Mouse (Mus musculus) midbrain, embryonic 11.5 days (tissue): ENCODE measurements around the gene Adgrb2. TPM values are rescaled to one million over a fixed set of nuclear protein-coding genes. Genes with fewer than 3 reads are reported as not detected.

Experiments used
- ATAC-seq: fragments of 200-750 bp; cut with Nextera tagmentation; 2 replicates; pipeline ENCODE4 v1.8.0; 2017; ENCODE audit warnings: moderate TSS enrichment, moderate library complexity; ENCODE audit not compliant: low FRiP score
- DNase-seq: peaks from one replicate; pipeline ENCODE4 v3.0.0; 2015; ENCODE audit warnings: low spot score; ENCODE audit errors: missing footprints
- H3K27ac ChIP-seq: fragments of 300-500 bp; sonication (generic); 2 replicates; pipeline ENCODE4 v1.5.1; 2014; ENCODE audit warnings: low read depth, low read length
- H3K27me3 ChIP-seq: fragments of 300-500 bp; sonication (generic); 2 replicates; pipeline ENCODE4 v1.6.1; 2014; ENCODE audit warnings: mild to moderate bottlenecking, low read length, moderate library complexity, mixed read lengths; ENCODE audit not compliant: control insufficient read depth, insufficient read depth
- H3K36me3 ChIP-seq: fragments of 300-500 bp; sonication (generic); 2 replicates; pipeline ENCODE4 v1.6.1; 2014; ENCODE audit warnings: mild to moderate bottlenecking, low read length, moderate library complexity, mixed read lengths; ENCODE audit not compliant: control insufficient read depth, insufficient read depth
- H3K4me1 ChIP-seq: fragments of 300-500 bp; sonication (generic); 2 replicates; pipeline ENCODE4 v1.6.1; 2014; ENCODE audit warnings: low read length; ENCODE audit not compliant: control insufficient read depth, insufficient read depth
- H3K4me2 ChIP-seq: fragments of 300-500 bp; sonication (generic); 2 replicates; pipeline ENCODE4 v1.6.1; 2014; ENCODE audit warnings: mild to moderate bottlenecking, moderate library complexity
- H3K4me3 ChIP-seq: fragments of 300-500 bp; sonication (generic); 2 replicates; pipeline ENCODE4 v1.5.1; 2014; ENCODE audit warnings: low read depth, low read length
- H3K9ac ChIP-seq: fragments of 300-500 bp; sonication (generic); 2 replicates; pipeline ENCODE4 v1.6.1; 2014; ENCODE audit warnings: low read length
- H3K9me3 ChIP-seq: fragments of 300-500 bp; sonication (generic); 2 replicates; pipeline ENCODE4 v1.6.1; 2016; ENCODE audit warnings: low read length; ENCODE audit not compliant: control insufficient read depth
- WGBS: fragments of 180-500 bp; shearing (Covaris S2); extraction: QIAGEN DNeasy Blood & Tissue Kit; methylation state at CpG from one replicate; pipeline ENCODE4 v1.1.7; 2014; 5-methylcytosine and 5-hydroxymethylcytosine counted together
- polyA plus RNA-seq: library from polyadenylated mRNA; unstranded; fragments of >200 nt; fragmentation: Nextera tagmentation; extraction: Ambion mirVana; gene quantifications from 2 replicates; pipeline ENCODE4 v1.2.1, GENCODE M21; 2014

Gene Adgrb2
- polyA plus RNA-seq, 1 experiment from 2014 or later = 3.0 TPM

GRCm38 (mm10) chr4:129983764-129984420 is 778 bp upstream of the Adgrb2 start:
- DNase-seq (peak; percentile 94), ATAC-seq (no peak)
- peak overlapping the region; percentile 98 for H3K4me2 ChIP-seq
- H3K9ac ChIP-seq = no peak overlapping the region
- H3K9me3 ChIP-seq = no peaks in the 10 kb centered on the region
- WGBS = 3% methylated on average over 15 of the region's 15 CpGs
- H3K27me3 ChIP-seq = peaks cover 28% of the 10 kb centered on the region
- no peaks in the 10 kb centered on the region for H3K36me3 ChIP-seq
- H3K4me3 ChIP-seq = peak overlapping the region; percentile 69
- no peak overlapping the region for H3K27ac ChIP-seq
- peaks cover 47% of the 10 kb centered on the region for H3K4me1 ChIP-seq

DNA sequence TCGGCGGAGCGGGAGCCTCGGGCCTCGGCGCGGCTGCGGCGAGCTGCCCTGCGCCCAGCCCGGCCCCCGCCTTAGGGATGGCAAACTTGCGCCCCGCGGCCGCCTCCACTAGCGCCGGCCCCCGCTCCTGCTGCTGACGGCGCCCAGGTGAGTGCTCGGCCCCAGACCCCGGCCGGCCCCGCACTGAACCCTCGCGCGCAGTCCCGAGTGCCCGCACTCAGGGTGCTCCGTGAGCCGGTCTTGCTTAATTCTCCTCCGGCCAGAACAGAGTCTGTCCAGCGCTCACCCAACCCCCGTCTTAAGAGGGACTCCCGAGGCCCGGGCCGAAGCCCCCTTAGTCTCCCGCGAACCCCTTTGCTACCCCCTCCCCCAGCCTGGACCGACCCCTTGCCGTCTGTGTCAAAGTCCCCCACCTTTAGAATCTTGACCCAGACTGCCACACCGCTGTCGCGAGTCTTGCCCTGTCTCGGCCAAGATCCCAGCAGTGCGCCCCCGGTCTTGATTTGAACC is 546 bp downstream of the Adgrb2 start:
- H3K9ac ChIP-seq = peak overlapping the region; percentile 76
- H3K9me3 ChIP-seq = no peaks in the 10 kb centered on the region
- DNase-seq (peak; percentile 95), ATAC-seq (peak; percentile 10; the same call in 1 of the 2 replicates)
- H3K27me3 ChIP-seq = peaks cover 28% of the 10 kb centered on the region
- peak overlapping the region; percentile 69 for H3K4me3 ChIP-seq
- H3K4me2 ChIP-seq = peak overlapping the region; percentile 98
- peaks cover 50% of the 10 kb centered on the region for H3K4me1 ChIP-seq
- under 1% methylated on average over 27 of the region's 48 CpGs for WGBS
- no peak overlapping the region for H3K27ac ChIP-seq
- H3K36me3 ChIP-seq = no peaks in the 10 kb centered on the region

DNA sequence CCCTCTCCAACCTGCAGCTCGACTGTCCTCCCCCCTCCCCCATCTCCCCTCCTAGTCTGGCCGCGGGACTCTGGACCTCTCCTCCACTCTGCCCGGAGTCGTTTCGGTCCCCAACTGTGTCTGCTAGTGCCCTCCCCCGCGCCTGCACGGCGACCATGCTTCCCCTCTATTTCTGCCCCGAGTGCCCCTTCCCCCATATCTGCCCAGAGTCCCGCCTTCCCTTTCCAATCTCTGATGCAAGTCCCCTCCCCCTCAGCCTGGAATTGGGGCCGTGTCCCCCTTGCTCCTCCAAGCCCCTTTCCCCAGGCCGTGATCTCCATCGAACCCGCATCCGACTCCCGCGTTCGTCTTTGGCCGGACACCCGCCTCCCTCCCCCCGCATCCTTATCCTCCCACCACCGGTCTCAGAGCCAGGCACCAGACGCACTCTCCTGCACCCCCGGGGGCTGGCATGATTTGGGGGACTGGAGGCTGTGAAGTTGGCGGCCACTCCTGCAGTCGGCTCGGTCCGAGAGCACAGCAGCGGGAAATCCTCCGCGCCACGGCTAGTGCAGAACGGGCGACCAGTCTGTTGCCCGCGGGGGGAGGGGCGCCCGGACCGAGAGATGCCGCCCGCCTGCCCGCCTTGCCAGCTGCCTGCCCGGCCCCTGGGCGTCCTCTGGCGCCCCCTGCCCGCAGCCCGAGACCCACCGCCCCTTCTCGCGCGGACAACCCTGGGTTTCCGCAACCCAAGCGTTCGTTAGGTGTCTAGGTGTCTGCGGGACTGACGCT is 1.2 kb downstream of the Adgrb2 start:
- Histone ChIP-seq H3K9me3 (no peaks in the 10 kb centered on the region), H3K4me3 (peak overlapping the region; percentile 69), H3K4me2 (peak overlapping the region; percentile 98), H3K27ac (no peak overlapping the region), H3K27me3 (peaks cover 28% of the 10 kb centered on the region), H3K9ac (peak overlapping the region; percentile 76), H3K36me3 (no peaks in the 10 kb centered on the region), H3K4me1 (peaks cover 50% of the 10 kb centered on the region)
- peak; percentile 33 for ATAC-seq
- 1% methylated on average over 57 of the region's 58 CpGs for whole genome bisulfite sequencing
- DNase-seq = peak; percentile 97

- peak; percentile 65 for ATAC-seq
- H3K27ac ChIP-seq = peak overlapping the region; percentile 11; the same call in 1 of the 2 replicates
- under 1% methylated on average over 45 of the region's 53 CpGs for WGBS
Observed at GRCm38 (mm10) chr4:129987825-129988504, 3.3 kb downstream of the Adgrb2 start.

DNA sequence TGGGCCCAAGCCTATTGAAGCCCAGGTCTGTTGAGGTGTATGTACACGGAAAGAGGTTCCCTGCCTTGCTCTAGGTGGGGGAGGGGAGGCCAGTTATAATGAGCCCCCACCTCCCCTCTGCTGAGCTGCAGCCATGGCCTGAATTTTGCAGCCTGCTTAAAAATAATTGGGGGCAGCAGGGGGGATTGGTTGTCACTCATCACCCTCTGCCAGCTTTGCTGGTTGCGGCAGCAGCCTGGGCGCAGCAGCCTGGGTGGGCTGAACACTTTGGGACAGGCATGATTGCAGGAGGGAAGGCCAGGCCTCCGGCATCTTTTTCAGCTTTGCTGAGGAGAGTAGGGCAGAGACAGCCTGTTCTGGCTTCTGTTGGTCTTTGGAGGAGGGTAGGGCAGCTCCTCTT is 5.3 kb downstream of the Adgrb2 start:
- peaks cover 20% of the 10 kb centered on the region for H3K27me3 ChIP-seq
- no peak overlapping the region for H3K9ac ChIP-seq
- no peak overlapping the region for H3K4me3 ChIP-seq
- 74% methylated on average over 4 of the region's 4 CpGs for WGBS
- DNase-seq (no peak), ATAC-seq (no peak)
- peaks cover 30% of the 10 kb centered on the region for H3K4me1 ChIP-seq
- no peaks in the 10 kb centered on the region for H3K9me3 ChIP-seq
- H3K4me2 ChIP-seq = no peak overlapping the region
- no peaks in the 10 kb centered on the region for H3K36me3 ChIP-seq
- H3K27ac ChIP-seq = no peak overlapping the region

More at GRCm38 (mm10) chr4:129987825-129988504, 3.3 kb downstream of the Adgrb2 start:
- no peaks in the 10 kb centered on the region for H3K36me3 ChIP-seq
- H3K9ac ChIP-seq = peak overlapping the region; percentile 65
- peaks cover 43% of the 10 kb centered on the region for H3K4me1 ChIP-seq
- H3K9me3 ChIP-seq = no peaks in the 10 kb centered on the region
- peak; percentile 96 for DNase-seq
- H3K27me3 ChIP-seq = peaks cover 27% of the 10 kb centered on the region
- H3K4me2 ChIP-seq = peak overlapping the region; percentile 85
- H3K4me3 ChIP-seq = peak overlapping the region; percentile 40

DNA sequence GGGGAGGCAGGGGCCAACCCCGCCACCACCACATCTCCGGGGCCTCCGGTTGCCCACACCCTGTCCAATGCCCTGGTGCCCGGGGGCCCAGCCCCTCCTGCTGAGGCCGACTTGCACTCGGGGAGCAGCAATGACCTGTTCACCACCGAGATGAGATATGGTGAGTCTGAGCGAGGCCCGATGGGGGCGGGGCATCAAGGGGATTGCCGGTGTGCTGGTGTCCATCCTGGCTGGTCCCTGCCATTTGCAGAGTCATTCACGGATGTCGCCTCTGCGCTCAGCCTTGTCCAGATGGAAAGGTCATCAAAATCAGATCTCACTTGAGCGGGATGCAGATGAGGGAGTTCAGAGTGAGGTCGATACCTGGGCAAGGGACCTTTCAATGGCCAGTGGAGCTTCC is 8.1 kb downstream of the Adgrb2 start:
- H3K9me3 ChIP-seq = no peaks in the 10 kb centered on the region
- H3K9ac ChIP-seq = no peak overlapping the region
- no peak overlapping the region for H3K27ac ChIP-seq
- DNase-seq (no peak), ATAC-seq (no peak)
- H3K36me3 ChIP-seq = no peaks in the 10 kb centered on the region
- H3K4me1 ChIP-seq = peaks cover 10% of the 10 kb centered on the region
- peaks cover 5% of the 10 kb centered on the region for H3K27me3 ChIP-seq
- no peak overlapping the region for H3K4me2 ChIP-seq
- WGBS = 85% methylated on average over 16 of the region's 16 CpGs
- H3K4me3 ChIP-seq = no peak overlapping the region

GRCm38 (mm10) chr4:129993213-129993612 is 8.5 kb downstream of the Adgrb2 start:
- Histone ChIP-seq H3K27me3 (peaks cover 4% of the 10 kb centered on the region), H3K36me3 (no peaks in the 10 kb centered on the region), H3K4me1 (peaks cover 6% of the 10 kb centered on the region), H3K4me3 (no peak overlapping the region), H3K27ac (no peak overlapping the region), H3K4me2 (no peak overlapping the region), H3K9ac (no peak overlapping the region), H3K9me3 (no peaks in the 10 kb centered on the region)
- 93% methylated on average over 5 of the region's 5 CpGs for WGBS
- ATAC-seq (no peak), DNase-seq (no peak)

DNA sequence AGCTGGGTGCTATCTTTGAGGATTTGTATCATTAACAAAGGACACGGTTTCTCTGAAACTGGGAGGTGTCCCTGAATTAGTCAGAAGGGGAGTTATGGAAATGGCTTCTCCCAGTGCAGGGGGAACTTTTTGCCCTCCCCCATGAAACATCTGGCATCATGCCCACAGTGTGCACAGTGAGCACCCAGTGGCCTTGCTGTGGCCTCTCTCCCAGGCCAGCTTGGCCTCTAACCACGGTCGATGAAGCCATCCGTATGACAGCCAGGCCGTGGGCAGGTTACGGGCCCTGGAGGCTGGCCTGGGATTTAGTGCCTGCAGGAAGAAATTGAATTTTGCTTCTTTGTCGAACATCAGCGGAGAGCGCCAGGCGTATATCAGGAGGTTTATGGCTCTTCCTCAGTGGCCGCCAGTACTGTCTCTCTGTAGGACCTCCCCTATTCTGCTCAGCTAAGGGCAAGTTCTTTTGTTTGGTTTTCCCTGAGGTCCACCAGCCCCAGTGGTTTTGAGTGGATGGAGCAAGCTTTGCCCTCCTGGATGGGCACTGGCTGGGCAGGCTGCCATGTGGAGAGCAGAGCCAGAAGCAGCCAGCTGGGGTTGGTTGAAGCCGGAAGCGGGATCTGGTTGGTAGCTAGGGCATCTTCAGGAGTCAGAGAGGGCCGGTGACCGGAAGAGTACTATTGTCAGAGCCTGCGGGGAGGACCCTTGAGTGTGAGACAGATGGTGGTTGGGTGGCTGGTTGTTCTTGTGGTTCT is 9.4 kb downstream of the Adgrb2 start:
- DNase-seq (no peak), ATAC-seq (no peak)
- Histone ChIP-seq H3K36me3 (no peaks in the 10 kb centered on the region), H3K4me1 (peaks cover 3% of the 10 kb centered on the region; the same call in 1 of the 2 replicates), H3K4me3 (no peak overlapping the region), H3K9me3 (no peaks in the 10 kb centered on the region), H3K9ac (no peak overlapping the region), H3K27me3 (no peaks in the 10 kb centered on the region), H3K4me2 (no peak overlapping the region), H3K27ac (no peak overlapping the region)
- 92% methylated on average over 16 of the region's 16 CpGs for WGBS
